Comparison of ENCODE assay signal across 10 mouse cellular contexts in the genomic region with DNA sequence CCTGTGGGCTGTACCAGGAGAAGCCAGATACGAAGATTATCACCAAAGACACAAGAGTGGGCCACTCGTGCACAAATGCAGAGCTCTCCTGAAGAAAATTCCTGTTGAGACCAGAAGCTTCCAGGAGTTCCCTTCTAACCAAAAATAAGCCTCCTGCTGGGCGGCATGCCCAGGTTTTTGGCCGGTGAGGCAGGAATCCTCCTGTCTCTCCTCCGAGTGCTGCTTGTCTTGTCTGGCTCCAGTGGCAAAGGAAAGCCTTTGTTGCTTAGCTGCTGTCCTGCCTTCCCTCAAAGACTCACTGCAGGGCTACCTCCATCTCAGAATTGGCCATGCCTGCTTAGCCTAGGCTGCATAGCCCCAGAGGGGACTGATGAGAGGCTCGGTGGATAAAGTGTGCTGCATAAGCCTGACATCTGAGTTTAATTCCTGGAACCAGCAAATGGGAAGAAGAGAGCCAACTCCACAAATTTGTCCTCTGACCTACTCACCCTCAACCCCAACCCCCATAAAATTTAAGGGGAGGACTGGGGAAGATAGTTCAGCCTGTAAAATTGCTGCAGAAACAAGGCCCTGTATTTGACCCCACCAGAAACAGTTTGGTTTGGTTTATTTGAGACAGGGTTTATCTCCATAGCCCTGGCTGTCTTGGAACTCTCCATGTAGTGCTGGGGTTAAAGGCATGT. TPM values are rescaled to one million over a fixed set of nuclear protein-coding genes. Genes with fewer than 3 reads are reported as not detected.
DNase-seq lines count a peak whose midpoint lies in the region; ATAC-seq and TF ChIP-seq lines count a peak whose summit lies in the region.
"Had no signal": no experiment of that assay in that cellular context is flagged by ENCODE, and none has a peak within 500 bp of the region (broad histone marks: within the 10 kb centered on the region; RNA-seq: fewer than 3 reads in every experiment).

No protein-coding gene starts in this region.

- no peak for ATAC-seq in embryonic facial prominence, embryonic 14.5 days (ENCODE audit: low read depth)

- 38% methylated on average over 6 of the region's 6 CpGs for WGBS in embryonic facial prominence, embryonic 14.5 days
- WGBS in lung, adult 2 months: 47% methylated on average over 6 of the region's 6 CpGs

- no peaks in the 10 kb centered on the region for H3K27me3 ChIP-seq in E14TG2a.4 (ENCODE audit: insufficient read depth, low read length)
- H3K27me3 ChIP-seq in embryonic facial prominence, embryonic 14.5 days (replicated peaks; ENCODE audit: control insufficient read depth, insufficient read depth, low read length): no peaks in the 10 kb centered on the region
- H3K27me3 ChIP-seq: limb, embryonic 12.5 days had no signal

- 0 out of 2 replicates have a peak overlapping the region, but pooled peaks have one; percentile 14 for H3K9ac ChIP-seq in embryonic facial prominence, embryonic 14.5 days (ENCODE audit: low read depth, low read length)
- H3K9ac ChIP-seq: limb, embryonic 12.5 days had no signal

- no peak overlapping the region for H3K4me2 ChIP-seq in embryonic facial prominence, embryonic 14.5 days (ENCODE audit: low read depth, low read length)
- H3K4me2 ChIP-seq: limb, embryonic 12.5 days had no signal

- DNase-seq in gastrocnemius, postnatal 10 days: peak; percentile 51
- no peak for DNase-seq in gastrocnemius, adult 8-10 months (ENCODE audit: low spot score in 2 of 2)
- DNase-seq in embryonic facial prominence, embryonic 14.5 days (ENCODE audit: low spot score): no peak
- peak; percentile 59 for DNase-seq in kidney, postnatal 10 days
- peak; percentile 65 for DNase-seq in telencephalon, adult 2 months (ENCODE audit: low read depth, low spot score)
- DNase-seq in lung, adult 2 months: no peak
- DNase-seq in layer of hippocampus, adult 18-20 months (ENCODE audit: low spot score in 2 of 2): no peak

- H3K4me3 ChIP-seq in E14TG2a.4 (replicated peaks; ENCODE audit: low read length): peak overlapping the region; percentile 24; the same call in 1 of the 2 replicates
- no peak overlapping the region for H3K4me3 ChIP-seq in embryonic facial prominence, embryonic 14.5 days (ENCODE audit: low read depth, low read length)
- no peak overlapping the region for H3K4me3 ChIP-seq in lung, adult 2 months (replicated peaks; ENCODE audit: extremely low read depth, low read depth, low read length)
- H3K4me3 ChIP-seq: limb, embryonic 12.5 days had no signal

- H3K36me3 ChIP-seq in E14TG2a.4 (ENCODE audit: insufficient read depth, low read length): peaks cover 100% of the 10 kb centered on the region
- peaks cover 90% of the 10 kb centered on the region for H3K36me3 ChIP-seq in embryonic facial prominence, embryonic 14.5 days (ENCODE audit: control insufficient read depth, insufficient read depth, low read length)

- no peak for TF ChIP-seq CTCF in E14TG2a.4 (conservative IDR thresholded peaks at IDR 0.05; ENCODE audit: low read length)
- TF ChIP-seq CTCF in lung, adult 2 months (IDR thresholded peaks at IDR 0.05; ENCODE audit: insufficient read depth, low read length): no peak

- peaks cover 98% of the 10 kb centered on the region for H3K4me1 ChIP-seq in E14TG2a.4 (replicated peaks; ENCODE audit: low read depth, low read length)
- H3K4me1 ChIP-seq in embryonic facial prominence, embryonic 14.5 days (ENCODE audit: control insufficient read depth, insufficient read depth, low read length): peaks cover 49% of the 10 kb centered on the region
- H3K4me1 ChIP-seq in lung, adult 2 months (ENCODE audit: control insufficient read depth, insufficient read depth, low read length): peaks cover 32% of the 10 kb centered on the region

- TF ChIP-seq POLR2A in lung, adult 2 months (IDR thresholded peaks at IDR 0.05; ENCODE audit: borderline replicate concordance, extremely low read depth, low read depth, low read length): no peak

- H3K9me3 ChIP-seq in E14TG2a.4 (ENCODE audit: low read length): no peaks in the 10 kb centered on the region
- H3K9me3 ChIP-seq in embryonic facial prominence, embryonic 14.5 days (ENCODE audit: control insufficient read depth, low read length): no peaks in the 10 kb centered on the region
- H3K9me3 ChIP-seq: limb, embryonic 12.5 days had no signal

- no peak overlapping the region for H3K27ac ChIP-seq in embryonic facial prominence, embryonic 14.5 days (replicated peaks; ENCODE audit: low read depth, low read length)
- H3K27ac ChIP-seq: limb, embryonic 12.5 days had no signal

RNA-seq across cellular contexts. Expression of a gene that starts 7.3 kb away (rescaled TPM):
- total RNA-seq in gastrocnemius, postnatal 10 days (2021): 100 to 1,000 TPM; 144 to 156 TPM
- 100 to 1,000 TPM; 108 to 221 (median 143) TPM for total RNA-seq in gastrocnemius, adult 8-10 months (2022)
- polyA plus RNA-seq in embryonic facial prominence, embryonic 14.5 days (2014; fragmentation: Nextera tagmentation; extraction: Ambion mirVana): 222 and 231 TPM in 2 replicates
- polyA plus RNA-seq in lung, adult 2 months (2012; rRNA removed): 67.6 and 81.1 TPM in 2 replicates
- total RNA-seq in layer of hippocampus, adult 18-20 months (2021): 100 to 1,000 TPM; 189 to 219 TPM

RNA-seq across cellular contexts. Expression of a gene that starts 24.8 kb away (rescaled TPM):
- total RNA-seq in gastrocnemius, postnatal 10 days (2021): not detected
- under 1 TPM in 1 of 4 experiments, not detected in 3; 0.13 TPM for total RNA-seq in gastrocnemius, adult 8-10 months (2022)
- polyA plus RNA-seq in embryonic facial prominence, embryonic 14.5 days (2014; fragmentation: Nextera tagmentation; extraction: Ambion mirVana): 0.43 TPM in 1 of 2 replicates, not detected in the other
- polyA plus RNA-seq in lung, adult 2 months (2012; rRNA removed): 0.14 and 0.27 TPM in 2 replicates
- 1 to 10 TPM in 1 of 2 experiments, under 1 TPM in 1; 0.68 to 1.0 TPM for total RNA-seq in layer of hippocampus, adult 18-20 months (2021)
- polyA plus RNA-seq: embryonic facial prominence, embryonic 11.5 days; limb, embryonic 12.5 days had no signal

RNA-seq across cellular contexts. Expression of a gene that starts 41.2 kb away (rescaled TPM):
- total RNA-seq in gastrocnemius, postnatal 10 days (2021): 1 to 10 TPM; 4.0 to 4.3 TPM
- total RNA-seq in gastrocnemius, adult 8-10 months (2022): 1 to 10 TPM in 1 of 4 experiments, under 1 TPM in 3; 0.24 to 1.3 (median 0.46) TPM
- polyA plus RNA-seq in embryonic facial prominence, embryonic 14.5 days (2014; fragmentation: Nextera tagmentation; extraction: Ambion mirVana): 7.9 and 12.3 TPM in 2 replicates
- 19.6 and 21.9 TPM in 2 replicates for polyA plus RNA-seq in lung, adult 2 months (2012; rRNA removed)
- total RNA-seq in layer of hippocampus, adult 18-20 months (2021): 1 to 10 TPM; 2.4 to 3.1 TPM

Comparison
In these comparisons a context has a peak if more than half of its experiments do, and no peak if none do; other contexts are left out.
1. DNase-seq: peak in gastrocnemius, postnatal 10 days (single experiment), kidney, postnatal 10 days (single experiment) and telencephalon, adult 2 months (single experiment); none in gastrocnemius, adult 8-10 months (0 of 2), embryonic facial prominence, embryonic 14.5 days (single experiment), lung, adult 2 months (single experiment) and layer of hippocampus, adult 18-20 months (0 of 2).